Mouse (Mus musculus) hindbrain, embryonic 12.5 days (tissue): ENCODE data around the gene R3hcc1l. TPM values are rescaled to one million over a fixed set of nuclear protein-coding genes. Genes with fewer than 3 reads are reported as not detected.

Source experiments
- ATAC-seq: fragments of 200-750 bp; cut with Nextera tagmentation; 2 replicates; pipeline ENCODE4 v1.8.0; 2017; ENCODE audit warnings: moderate TSS enrichment; ENCODE audit not compliant: low FRiP score
- H3K27ac ChIP-seq: fragments of 300-500 bp; sonication (generic); 2 replicates; pipeline ENCODE4 v1.5.1; 2016; ENCODE audit warnings: mild to moderate bottlenecking
- H3K27me3 ChIP-seq: fragments of 300-500 bp; sonication (generic); 2 replicates; pipeline ENCODE4 v1.6.1; 2016; ENCODE audit warnings: mild to moderate bottlenecking
- H3K36me3 ChIP-seq: fragments of 300-500 bp; sonication (generic); 2 replicates; pipeline ENCODE4 v1.6.1; 2016; ENCODE audit warnings: mild to moderate bottlenecking
- H3K4me1 ChIP-seq: fragments of 300-500 bp; sonication (generic); 2 replicates; pipeline ENCODE4 v1.6.1; 2016
- H3K4me2 ChIP-seq: fragments of 300-500 bp; sonication (generic); replicated peaks from 2 replicates; pipeline ENCODE4 v1.6.1; 2016; ENCODE audit warnings: mild to moderate bottlenecking
- H3K4me3 ChIP-seq: fragments of 300-500 bp; sonication (generic); 2 replicates; pipeline ENCODE4 v1.5.1; 2016; ENCODE audit warnings: mild to moderate bottlenecking
- H3K9ac ChIP-seq: fragments of 300-500 bp; sonication (generic); 2 replicates; pipeline ENCODE4 v1.6.1; 2016; ENCODE audit warnings: mild to moderate bottlenecking, moderate library complexity
- H3K9me3 ChIP-seq: fragments of 300-500 bp; sonication (generic); replicated peaks from 2 replicates; pipeline ENCODE4 v1.6.1; 2016; ENCODE audit warnings: mild to moderate bottlenecking
- WGBS: fragments of 180-500 bp; shearing (Covaris S2); methylation state at CpG from one replicate; pipeline ENCODE4 v1.1.7; 2016; 5-methylcytosine and 5-hydroxymethylcytosine counted together
- polyA plus RNA-seq: library from polyadenylated mRNA; unstranded; fragments of >200 nt; fragmentation: Nextera tagmentation; extraction: Ambion mirVana; gene quantifications from 2 replicates; pipeline ENCODE4 v1.2.1, GENCODE M21; 2016

Gene R3hcc1l
- polyA plus RNA-seq, 1 experiment from 2014 or later = 19.9 TPM

- Histone ChIP-seq H3K9ac (no peak overlapping the region), H3K4me3 (no peak overlapping the region), H3K36me3 (peaks cover 9% of the 10 kb centered on the region), H3K4me2 (no peak overlapping the region), H3K4me1 (peaks cover 3% of the 10 kb centered on the region; the same call in 1 of the 2 replicates), H3K27me3 (no peaks in the 10 kb centered on the region), H3K9me3 (no peaks in the 10 kb centered on the region), H3K27ac (no peak overlapping the region)
- ATAC-seq = no peak
- 87% methylated on average over 3 of the region's 3 CpGs for WGBS
These were observed 65.6 kb downstream of the R3hcc1l start for GRCm38 (mm10) chr19:42584188-42584587.

GRCm38 (mm10) chr19:42587704-42588103, 69.1 kb downstream of the R3hcc1l start:
- Histone ChIP-seq H3K27ac (no peak overlapping the region), H3K4me3 (no peak overlapping the region), H3K9me3 (no peaks in the 10 kb centered on the region), H3K4me2 (no peak overlapping the region), H3K27me3 (no peaks in the 10 kb centered on the region), H3K4me1 (no peaks in the 10 kb centered on the region), H3K36me3 (peaks cover 16% of the 10 kb centered on the region), H3K9ac (no peak overlapping the region)
- no peak for ATAC-seq
- 85% methylated on average over 2 of the region's 2 CpGs for WGBS

- H3K27ac ChIP-seq = no peak overlapping the region
- no peak overlapping the region for H3K4me3 ChIP-seq
- H3K36me3 ChIP-seq = peaks cover 14% of the 10 kb centered on the region; the same call in 1 of the 2 replicates
- no peak overlapping the region for H3K9ac ChIP-seq
- 79% methylated on average over 1 of the region's 1 CpGs for WGBS
- no peaks in the 10 kb centered on the region for H3K9me3 ChIP-seq
- ATAC-seq = no peak
- H3K4me2 ChIP-seq = no peak overlapping the region
- H3K27me3 ChIP-seq = no peaks in the 10 kb centered on the region
- no peaks in the 10 kb centered on the region for H3K4me1 ChIP-seq
These were observed 70.7 kb downstream of the R3hcc1l start for GRCm38 (mm10) chr19:42589246-42589645.

- WGBS = 54% methylated on average over 14 of the region's 14 CpGs
- peaks cover 15% of the 10 kb centered on the region; the same call in 1 of the 2 replicates for H3K36me3 ChIP-seq
These were observed 73.0 kb downstream of the R3hcc1l start for GRCm38 (mm10) chr19:42591534-42591933.

GRCm38 (mm10) chr19:42593456-42593855, 74.9 kb downstream of the R3hcc1l start:
- Histone ChIP-seq H3K4me2 (no peak overlapping the region), H3K4me3 (no peak overlapping the region), H3K27ac (no peak overlapping the region), H3K36me3 (peaks cover 15% of the 10 kb centered on the region; the same call in 1 of the 2 replicates), H3K27me3 (no peaks in the 10 kb centered on the region), H3K4me1 (no peaks in the 10 kb centered on the region), H3K9me3 (no peaks in the 10 kb centered on the region), H3K9ac (no peak overlapping the region)
- WGBS = 92% methylated on average over 6 of the region's 6 CpGs
- ATAC-seq = no peak

More at GRCm38 (mm10) chr19:42591534-42591933, 73.0 kb downstream of the R3hcc1l start:
- Histone ChIP-seq H3K9me3 (no peaks in the 10 kb centered on the region), H3K4me2 (no peak overlapping the region), H3K4me3 (no peak overlapping the region), H3K9ac (no peak overlapping the region), H3K27me3 (no peaks in the 10 kb centered on the region), H3K4me1 (no peaks in the 10 kb centered on the region), H3K27ac (no peak overlapping the region)
- ATAC-seq = no peak

- H3K36me3 ChIP-seq = peaks cover 15% of the 10 kb centered on the region; the same call in 1 of the 2 replicates
- 94% methylated on average over 6 of the region's 6 CpGs for WGBS
These were observed 76.5 kb downstream of the R3hcc1l start for GRCm38 (mm10) chr19:42595066-42595465.

GRCm38 (mm10) chr19:42597286-42597685, 78.7 kb downstream of the R3hcc1l start:
- Histone ChIP-seq H3K27ac (no peak overlapping the region), H3K4me2 (no peak overlapping the region), H3K27me3 (no peaks in the 10 kb centered on the region), H3K9me3 (no peaks in the 10 kb centered on the region), H3K4me3 (no peak overlapping the region), H3K9ac (no peak overlapping the region), H3K36me3 (peaks cover 8% of the 10 kb centered on the region; the same call in 1 of the 2 replicates), H3K4me1 (no peaks in the 10 kb centered on the region)
- no peak for ATAC-seq
- WGBS = 93% methylated on average over 12 of the region's 12 CpGs

More at GRCm38 (mm10) chr19:42595066-42595465, 76.5 kb downstream of the R3hcc1l start:
- Histone ChIP-seq H3K4me1 (no peaks in the 10 kb centered on the region), H3K9ac (no peak overlapping the region), H3K4me3 (no peak overlapping the region), H3K4me2 (no peak overlapping the region), H3K9me3 (no peaks in the 10 kb centered on the region), H3K27ac (no peak overlapping the region), H3K27me3 (no peaks in the 10 kb centered on the region)
- ATAC-seq = no peak

- Histone ChIP-seq H3K4me3 (no peak overlapping the region), H3K27me3 (no peaks in the 10 kb centered on the region), H3K4me2 (no peak overlapping the region), H3K9me3 (no peaks in the 10 kb centered on the region), H3K9ac (no peak overlapping the region), H3K36me3 (peaks cover 8% of the 10 kb centered on the region; the same call in 1 of the 2 replicates), H3K4me1 (no peaks in the 10 kb centered on the region), H3K27ac (no peak overlapping the region)
- ATAC-seq = no peak
- WGBS = 96% methylated on average over 6 of the region's 6 CpGs
These were observed 79.3 kb downstream of the R3hcc1l start for GRCm38 (mm10) chr19:42597896-42598295.

GRCm38 (mm10) chr19:42599891-42600290, 81.3 kb downstream of the R3hcc1l start:
- no peak for ATAC-seq
- Histone ChIP-seq H3K36me3 (peaks cover 5% of the 10 kb centered on the region; the same call in 1 of the 2 replicates), H3K4me1 (peaks cover 3% of the 10 kb centered on the region; the same call in 1 of the 2 replicates), H3K27me3 (no peaks in the 10 kb centered on the region; the same call in 1 of the 2 replicates), H3K27ac (no peak overlapping the region), H3K4me3 (no peak overlapping the region), H3K4me2 (no peak overlapping the region), H3K9me3 (no peaks in the 10 kb centered on the region), H3K9ac (no peak overlapping the region)
- 90% methylated on average over 17 of the region's 17 CpGs for WGBS

GRCm38 (mm10) chr19:42600591-42600990, 82.0 kb downstream of the R3hcc1l start:
- WGBS = 78% methylated on average over 3 of the region's 3 CpGs
- H3K9ac ChIP-seq = no peak overlapping the region

GRCm38 (mm10) chr19:42601445-42601844, 82.9 kb downstream of the R3hcc1l start:
- Histone ChIP-seq H3K27me3 (no peaks in the 10 kb centered on the region; the same call in 1 of the 2 replicates), H3K4me1 (peaks cover 3% of the 10 kb centered on the region; the same call in 1 of the 2 replicates), H3K27ac (no peak overlapping the region), H3K4me2 (no peak overlapping the region), H3K4me3 (no peak overlapping the region), H3K9ac (no peak overlapping the region), H3K36me3 (no peaks in the 10 kb centered on the region), H3K9me3 (no peaks in the 10 kb centered on the region)
- no peak for ATAC-seq
- WGBS = 81% methylated on average over 2 of the region's 2 CpGs

More at GRCm38 (mm10) chr19:42600591-42600990, 82.0 kb downstream of the R3hcc1l start:
- H3K4me1 ChIP-seq = peaks cover 3% of the 10 kb centered on the region; the same call in 1 of the 2 replicates
- no peaks in the 10 kb centered on the region for H3K9me3 ChIP-seq
- ATAC-seq = no peak
- H3K27ac ChIP-seq = no peak overlapping the region
- no peaks in the 10 kb centered on the region for H3K36me3 ChIP-seq
- H3K4me3 ChIP-seq = no peak overlapping the region
- no peak overlapping the region for H3K4me2 ChIP-seq
- no peaks in the 10 kb centered on the region; the same call in 1 of the 2 replicates for H3K27me3 ChIP-seq

GRCm38 (mm10) chr19:42602041-42602440, 83.5 kb downstream of the R3hcc1l start:
- no peaks in the 10 kb centered on the region for H3K36me3 ChIP-seq
- WGBS = 58% methylated on average over 8 of the region's 8 CpGs
- H3K4me2 ChIP-seq = no peak overlapping the region
- peaks cover 3% of the 10 kb centered on the region; the same call in 1 of the 2 replicates for H3K4me1 ChIP-seq
- no peak overlapping the region for H3K4me3 ChIP-seq
- H3K9me3 ChIP-seq = no peaks in the 10 kb centered on the region
- ATAC-seq = no peak
- H3K27ac ChIP-seq = no peak overlapping the region
- H3K27me3 ChIP-seq = no peaks in the 10 kb centered on the region; the same call in 1 of the 2 replicates
- H3K9ac ChIP-seq = no peak overlapping the region

GRCm38 (mm10) chr19:42602576-42602975, 84.0 kb downstream of the R3hcc1l start:
- Histone ChIP-seq H3K27ac (no peak overlapping the region), H3K9me3 (no peaks in the 10 kb centered on the region), H3K4me3 (no peak overlapping the region), H3K36me3 (no peaks in the 10 kb centered on the region), H3K4me2 (no peak overlapping the region), H3K9ac (no peak overlapping the region), H3K4me1 (peaks cover 3% of the 10 kb centered on the region; the same call in 1 of the 2 replicates), H3K27me3 (no peaks in the 10 kb centered on the region; the same call in 1 of the 2 replicates)
- 81% methylated on average over 8 of the region's 8 CpGs for WGBS
- ATAC-seq = no peak
